Mouse (Mus musculus) large intestine, adult 2 months (tissue): Measurements from ENCODE around the gene Clasp2. TPM values are rescaled to one million over a fixed set of nuclear protein-coding genes. Genes with fewer than 3 reads are reported as not detected.
"Not testable (repeated sequence)": the region's sequence is repeated elsewhere in the genome, so short reads cannot be mapped to it uniquely, and the experiment has no call there.

ENCODE experiments used
- DNase-seq: peaks from one replicate; pipeline ENCODE4 v3.0.0-alpha.2; 2012; ENCODE audit warnings: low read depth, low spot score
- WGBS: fragments of 180-500 bp; shearing (Covaris S2); methylation state at CpG from one replicate; pipeline ENCODE4 v1.1.7; 2018; 5-methylcytosine and 5-hydroxymethylcytosine counted together
- polyA plus RNA-seq: library from polyadenylated mRNA; depleted of rRNA; stranded (reverse); fragments of >200 nt; gene quantifications from 2 replicates; pipeline ENCODE4 v1.2.3, GENCODE M21; 2012

The Clasp2 gene
- polyA plus RNA-seq, 1 experiment, result 3.5 TPM

DNA sequence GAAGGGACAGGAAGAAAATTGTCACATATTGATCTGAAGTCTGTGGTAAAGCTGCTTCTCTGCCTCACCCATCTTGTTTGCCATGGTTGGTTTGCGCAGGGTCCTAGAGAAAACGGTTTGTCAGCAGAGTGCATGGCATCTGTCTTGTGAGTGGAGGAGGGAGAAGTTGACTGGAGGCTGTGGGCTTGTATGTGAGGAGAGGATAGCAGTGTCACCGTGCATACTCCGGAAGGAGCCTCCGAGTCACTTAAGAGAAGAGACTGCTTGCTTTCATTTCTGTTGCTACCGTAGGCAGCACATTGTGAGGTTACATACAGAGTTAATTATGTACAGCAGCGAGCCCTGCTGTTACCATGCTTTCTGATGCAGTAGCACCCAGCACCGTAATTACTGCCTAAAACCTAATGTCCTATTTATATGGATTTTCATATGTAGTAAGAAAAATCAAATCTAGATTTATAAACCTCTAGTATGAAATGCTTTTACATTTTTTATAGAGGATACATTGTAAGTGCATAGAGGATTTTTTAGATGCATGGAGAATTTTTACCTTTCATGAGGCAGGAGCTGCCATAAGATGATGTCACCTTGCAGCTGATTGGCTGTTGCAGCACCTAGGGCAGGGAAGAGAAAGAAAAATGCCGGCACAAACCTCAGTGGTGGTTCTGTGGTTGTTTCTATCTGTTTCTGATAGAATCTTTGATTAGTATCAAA lies 70.8 kb downstream of the Clasp2 start:
- 30% methylated on average over 9 of the region's 9 CpGs for WGBS
- no peak for DNase-seq

DNA sequence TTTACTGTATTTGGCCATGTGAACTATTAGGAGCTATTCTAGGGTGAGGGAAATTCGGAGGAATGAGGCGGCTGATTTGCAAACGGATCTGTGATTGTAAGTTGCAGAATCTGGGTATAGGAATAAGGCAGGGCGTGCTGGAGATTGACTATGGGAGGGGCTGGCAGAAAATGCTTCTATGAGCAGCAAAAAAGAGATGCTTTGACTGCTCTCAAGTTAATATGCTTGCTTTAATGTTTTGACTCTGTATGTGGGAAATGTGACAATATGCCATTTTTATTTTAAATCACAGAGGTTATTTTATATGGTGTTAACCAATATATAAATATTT lies 71.4 kb downstream of the Clasp2 start:
- no peak for DNase-seq
- 45% methylated on average over 4 of the region's 4 CpGs for WGBS

DNA sequence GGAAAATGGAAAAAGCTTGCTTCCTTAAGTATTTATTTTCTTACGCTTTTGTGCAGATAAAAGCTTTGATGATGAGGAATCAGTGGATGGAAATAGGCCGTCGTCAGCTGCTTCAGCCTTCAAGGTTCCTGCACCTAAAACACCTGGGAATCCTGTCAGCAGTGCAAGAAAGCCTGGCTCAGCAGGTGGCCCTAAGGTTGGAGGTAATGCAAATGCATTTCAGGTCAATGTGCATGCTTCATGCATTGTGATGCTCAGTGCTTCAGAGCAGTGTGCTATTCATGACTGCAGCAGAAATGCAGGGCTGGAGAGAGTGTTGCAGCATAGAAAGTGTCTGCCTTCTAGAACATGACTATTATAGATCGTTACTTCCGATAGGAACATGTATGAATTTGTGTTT lies 71.8 kb downstream of the Clasp2 start:
- no peak for DNase-seq
- WGBS, result 85% methylated on average over 5 of the region's 5 CpGs

DNA sequence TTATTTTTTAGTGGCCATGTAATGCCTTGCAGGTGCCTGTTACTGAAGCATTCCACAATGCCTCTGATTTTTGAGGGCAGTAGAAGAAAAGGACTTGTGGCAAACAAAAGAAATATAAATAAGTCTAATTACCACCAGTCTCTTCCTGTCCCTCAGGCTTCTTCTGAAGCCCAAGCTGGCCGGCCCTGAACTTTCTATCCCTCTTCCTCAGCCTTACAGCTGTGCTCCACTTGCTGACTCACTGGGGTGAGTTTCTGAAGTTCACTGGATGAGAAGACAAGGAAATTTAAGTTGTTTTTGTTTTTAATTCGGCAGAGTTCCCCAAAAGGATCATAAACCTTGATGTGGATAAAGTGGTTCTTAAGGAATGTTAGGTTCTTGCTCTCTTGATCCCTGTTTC lies 74.6 kb downstream of the Clasp2 start:
- DNase-seq, result no peak
- 79% methylated on average over 2 of the region's 2 CpGs for WGBS

DNA sequence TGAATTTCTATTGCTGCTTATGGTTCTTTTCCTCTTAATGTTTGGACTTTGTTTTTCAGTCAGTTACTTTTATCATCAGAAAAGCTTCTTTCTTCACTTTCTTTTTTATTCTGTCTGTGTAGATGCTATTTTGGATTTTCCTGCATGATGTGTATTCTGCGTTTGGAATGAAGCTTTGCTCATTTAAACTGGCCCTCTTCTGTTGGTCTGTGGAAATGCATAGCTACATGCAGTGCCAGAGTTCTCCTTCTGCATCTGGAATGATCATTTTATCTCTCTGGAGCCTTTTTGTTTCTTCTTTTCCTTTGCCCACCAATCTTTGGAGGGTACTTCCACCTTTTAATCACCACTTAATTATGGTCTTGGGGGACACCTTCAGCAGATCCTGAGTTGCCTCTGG lies 80.9 kb downstream of the Clasp2 start:
- DNase-seq, result no peak
- 54% methylated on average over 1 of the region's 1 CpGs for WGBS

DNA sequence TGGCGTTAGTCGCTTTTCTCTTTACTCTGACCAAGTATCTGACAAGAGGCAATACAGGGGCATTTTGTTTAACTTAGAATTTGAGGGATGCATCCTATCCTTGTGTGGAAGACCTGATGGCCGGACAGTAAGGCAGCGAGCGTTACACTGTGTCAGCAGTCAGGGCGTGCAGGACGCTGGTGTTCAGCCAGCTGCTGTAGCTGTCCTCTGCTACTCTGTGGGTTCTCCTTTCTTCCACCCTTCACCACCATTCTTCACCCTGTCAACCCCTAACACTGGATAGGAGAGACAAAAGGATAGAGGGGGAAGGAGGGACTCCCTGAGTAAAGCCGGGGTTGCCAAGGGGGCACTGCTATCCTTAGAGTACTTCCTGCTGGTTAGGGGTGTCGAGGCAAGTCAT lies 87.4 kb downstream of the Clasp2 start:
- no peak for DNase-seq
- 83% methylated on average over 9 of the region's 9 CpGs for WGBS

DNA sequence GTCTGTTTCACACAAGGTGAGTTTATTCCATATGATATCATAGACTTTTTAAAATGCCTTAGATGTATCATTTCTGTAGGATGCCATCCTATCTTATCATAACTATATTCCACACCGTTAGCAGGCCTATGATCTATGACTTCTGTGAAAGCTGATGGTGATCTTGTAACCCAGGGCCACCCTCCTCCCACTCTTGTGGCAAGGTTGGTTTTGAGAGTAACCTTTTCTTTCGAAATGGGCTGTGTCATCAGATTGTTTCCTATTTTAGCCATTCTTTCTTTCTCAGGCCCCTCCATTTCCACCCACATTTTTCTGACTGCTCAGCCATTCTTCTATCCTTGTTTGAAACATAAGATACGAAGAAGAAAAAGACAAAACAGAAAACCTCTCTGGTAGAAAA lies 88.9 kb downstream of the Clasp2 start:
- no peak for DNase-seq
- 87% methylated on average over 3 of the region's 3 CpGs for WGBS

DNA sequence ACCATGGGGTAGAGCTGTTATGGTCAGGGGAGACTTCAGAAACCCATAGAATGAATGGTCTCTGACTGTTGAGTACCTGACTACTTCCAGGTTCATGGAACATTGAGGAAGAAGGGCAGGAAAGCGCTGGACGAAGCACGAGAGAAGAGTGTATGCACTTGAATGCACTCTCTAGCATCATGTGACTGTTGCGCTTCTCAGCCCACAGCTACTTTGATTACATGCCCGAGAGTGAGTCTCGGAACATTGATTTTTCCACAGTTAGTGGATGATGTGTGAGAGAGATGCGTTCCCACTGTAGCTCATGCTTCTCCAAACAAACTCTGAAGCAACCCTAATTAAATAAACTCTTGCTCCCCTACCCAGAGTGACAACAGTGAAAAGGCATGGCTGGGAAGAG lies 92.2 kb downstream of the Clasp2 start:
- DNase-seq, result no peak
- 88% methylated on average over 7 of the region's 7 CpGs for WGBS

DNA sequence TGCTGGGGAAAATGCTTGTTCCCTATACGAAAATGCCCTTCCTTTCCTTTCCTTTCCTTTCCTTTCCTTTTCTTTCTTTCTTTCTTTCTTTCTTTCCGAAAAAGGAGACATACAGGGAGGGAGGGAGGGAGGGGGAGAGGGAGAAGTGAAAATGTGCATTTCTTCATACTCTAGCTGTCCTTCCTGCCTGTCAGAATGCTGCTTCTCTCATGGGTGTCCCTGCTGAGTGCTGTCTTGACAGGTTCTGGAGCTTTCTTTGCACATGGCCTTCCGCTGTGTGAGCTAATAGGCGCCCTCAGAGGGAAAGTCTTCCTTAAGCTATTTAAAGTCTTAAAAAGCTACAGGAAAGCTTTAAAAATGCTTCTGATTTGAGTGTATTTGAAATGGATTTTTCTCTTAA lies 95.7 kb downstream of the Clasp2 start:
- WGBS, result 85% methylated on average over 4 of the region's 4 CpGs
- no peak for DNase-seq

DNA sequence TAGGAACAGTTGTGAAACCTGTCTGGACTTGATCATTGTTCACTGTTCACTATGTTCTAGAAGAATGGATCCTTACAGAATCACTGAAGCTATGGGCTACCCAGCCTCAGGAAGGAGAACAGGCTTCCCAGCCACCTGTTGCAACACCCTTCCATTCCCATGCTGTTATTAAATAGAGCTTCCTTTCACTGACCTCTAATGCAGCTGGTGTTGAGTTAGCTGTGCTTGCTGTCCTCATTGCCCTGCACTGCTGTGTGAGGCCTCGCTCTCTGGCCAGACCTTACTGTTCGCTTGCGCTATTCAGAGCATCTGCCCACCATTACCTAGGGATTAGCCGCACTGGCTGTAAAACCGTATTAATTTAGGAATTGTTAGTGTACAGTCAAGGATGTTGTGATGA lies 96.2 kb downstream of the Clasp2 start:
- DNase-seq, result no peak
- WGBS, result 95% methylated on average over 5 of the region's 5 CpGs

DNA sequence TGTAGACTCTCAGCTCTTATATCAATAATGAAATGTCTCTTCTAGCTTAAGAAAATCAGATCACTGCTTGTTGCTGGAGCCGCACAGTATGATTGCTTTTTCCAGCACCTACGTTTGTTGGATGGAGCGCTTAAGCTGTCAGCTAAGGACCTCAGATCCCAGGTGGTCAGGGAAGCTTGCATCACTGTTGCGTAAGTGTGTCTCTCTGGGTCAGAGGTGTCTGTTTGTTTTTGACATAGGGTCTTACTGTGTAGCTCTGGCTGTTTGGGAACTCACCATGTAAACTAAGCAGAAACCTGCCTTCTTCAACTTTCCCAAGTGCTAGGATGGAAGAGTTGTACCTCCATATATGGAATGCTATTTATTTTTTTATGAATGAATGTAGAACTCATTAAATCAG lies 102.8 kb downstream of the Clasp2 start:
- DNase-seq, result no peak

DNA sequence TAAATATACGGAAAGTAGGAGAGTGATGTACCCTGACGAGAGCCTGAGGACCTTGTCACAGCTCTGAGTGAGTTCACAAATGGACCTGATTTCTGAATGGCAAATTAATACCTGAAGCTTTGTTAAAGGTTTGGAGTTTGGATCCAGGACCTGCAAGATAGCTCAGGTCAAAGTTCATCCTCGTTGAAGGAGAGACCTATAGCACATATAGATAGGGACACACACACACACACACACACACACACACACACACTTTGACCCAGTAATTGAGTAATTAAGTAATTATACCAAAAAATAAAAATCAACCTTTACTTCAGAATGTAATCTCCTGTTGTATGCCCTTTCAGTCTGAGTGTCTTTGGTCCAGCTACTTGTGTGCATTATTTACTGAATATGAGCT lies 114.2 kb downstream of the Clasp2 start:
- DNase-seq, result no peak
- 53% methylated on average over 3 of the region's 3 CpGs for WGBS

More for the DNA sequence above, 102.8 kb downstream of the Clasp2 start:
- 92% methylated on average over 4 of the region's 4 CpGs for WGBS

DNA sequence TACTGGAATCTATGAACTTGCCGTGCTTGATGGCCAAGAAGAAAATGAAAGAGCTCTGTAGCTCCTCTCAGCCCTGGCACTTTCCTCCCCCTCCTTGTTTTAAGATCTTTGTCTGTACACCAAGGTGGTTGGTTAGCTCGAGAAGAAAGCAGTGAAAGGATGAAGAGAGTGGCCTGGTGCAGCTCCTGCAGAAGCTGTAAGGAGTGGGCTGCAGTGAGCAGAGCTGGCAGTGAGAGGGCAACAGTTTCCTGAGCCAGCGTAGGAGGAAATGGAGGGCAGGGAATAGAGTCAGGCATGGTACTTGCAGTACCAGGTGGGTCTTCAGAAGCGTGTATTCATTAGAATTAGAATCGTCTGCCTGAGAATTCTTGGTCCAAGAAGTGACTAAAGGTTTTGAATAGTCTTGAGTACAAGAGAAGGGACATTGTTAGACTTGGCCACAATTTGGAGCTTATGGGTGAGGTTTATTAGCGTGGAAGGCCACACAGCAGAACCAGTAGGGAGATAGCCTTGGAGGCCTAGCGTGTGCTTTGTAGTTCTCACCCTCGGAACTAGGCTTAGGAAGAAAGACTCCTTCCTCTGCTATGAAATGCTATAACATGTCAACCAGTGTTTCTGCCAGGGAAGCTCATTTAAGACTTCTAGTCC lies 116.1 kb downstream of the Clasp2 start:
- WGBS, result 86% methylated on average over 8 of the region's 8 CpGs

DNA sequence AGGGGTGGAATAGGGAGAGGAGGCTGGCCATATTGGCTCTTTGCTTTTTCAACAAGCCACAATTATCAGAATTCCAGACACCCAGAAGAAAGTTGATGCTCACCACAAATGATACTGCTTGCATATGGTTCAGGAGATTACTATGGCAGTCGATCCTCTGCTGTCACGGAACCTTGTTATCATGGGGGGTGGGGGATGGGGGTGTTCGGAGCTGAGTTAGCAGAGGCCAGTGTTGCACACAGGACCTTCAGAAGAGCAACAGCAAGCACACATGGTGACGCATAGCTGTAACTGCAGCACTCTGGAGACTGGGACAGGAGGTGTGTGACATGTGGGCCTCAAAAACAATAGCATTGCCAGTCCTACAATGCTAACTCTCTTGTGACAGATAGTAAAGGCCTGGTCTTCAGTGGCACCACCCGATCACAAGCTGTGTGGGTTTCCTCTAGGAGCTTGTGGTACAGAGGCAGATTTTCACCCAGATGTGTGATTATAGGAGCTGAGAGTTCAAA lies 116.7 kb downstream of the Clasp2 start:
- 90% methylated on average over 5 of the region's 5 CpGs for WGBS
- DNase-seq, result no peak

More for the DNA sequence above, 116.1 kb downstream of the Clasp2 start:
- no peak for DNase-seq

DNA sequence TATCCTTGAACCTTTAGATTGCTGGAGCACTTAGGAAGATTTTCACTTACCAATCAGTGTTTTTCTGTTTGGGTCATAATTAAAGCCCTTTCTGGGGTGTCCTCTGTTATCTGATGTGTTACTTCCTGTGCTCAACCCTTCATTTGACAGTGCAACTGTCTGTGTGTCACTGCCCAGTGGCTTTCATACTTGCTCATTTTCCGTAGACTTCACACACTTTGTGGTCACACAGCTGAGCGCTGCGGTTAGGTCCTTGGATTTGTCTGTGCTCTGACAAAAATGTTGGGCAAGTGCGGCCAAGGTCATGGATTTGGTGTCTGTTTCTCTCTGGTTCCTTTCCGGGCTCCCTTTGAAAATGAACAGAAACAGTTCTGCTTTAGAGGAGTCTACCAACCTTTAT lies 118.1 kb downstream of the Clasp2 start:
- no peak for DNase-seq
- 88% methylated on average over 5 of the region's 5 CpGs for WGBS

DNA sequence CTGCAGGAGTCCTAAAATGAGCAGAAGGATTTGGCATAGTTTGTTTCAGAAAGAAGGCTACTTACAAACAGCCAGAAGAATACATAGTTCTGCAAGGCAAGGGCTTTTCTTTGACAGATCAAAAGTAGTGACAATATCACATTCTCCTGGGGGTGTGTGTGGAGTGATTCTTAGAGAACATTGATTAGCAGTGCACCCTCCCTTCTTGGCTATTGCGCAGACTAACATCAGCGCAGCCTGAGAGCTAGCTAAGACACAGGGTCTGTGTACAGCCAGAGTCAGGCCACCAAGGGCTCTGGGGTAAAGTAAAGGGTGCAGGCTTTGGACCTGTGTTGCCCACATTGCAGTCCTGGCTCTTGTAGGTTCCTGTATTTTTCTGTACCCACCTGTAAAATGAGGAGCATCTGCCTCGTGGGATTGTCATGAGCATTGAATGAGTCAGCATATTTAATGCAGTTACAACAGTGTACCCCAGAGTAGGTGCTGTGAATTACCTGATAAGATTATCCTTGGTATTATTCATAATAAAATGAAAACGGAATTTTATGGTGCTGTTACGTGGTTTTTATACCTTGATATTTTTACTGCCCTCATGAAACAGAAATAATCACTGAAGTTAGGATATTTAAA lies 122.2 kb downstream of the Clasp2 start:
- WGBS, result 65% methylated on average over 5 of the region's 5 CpGs
- no peak for DNase-seq

DNA sequence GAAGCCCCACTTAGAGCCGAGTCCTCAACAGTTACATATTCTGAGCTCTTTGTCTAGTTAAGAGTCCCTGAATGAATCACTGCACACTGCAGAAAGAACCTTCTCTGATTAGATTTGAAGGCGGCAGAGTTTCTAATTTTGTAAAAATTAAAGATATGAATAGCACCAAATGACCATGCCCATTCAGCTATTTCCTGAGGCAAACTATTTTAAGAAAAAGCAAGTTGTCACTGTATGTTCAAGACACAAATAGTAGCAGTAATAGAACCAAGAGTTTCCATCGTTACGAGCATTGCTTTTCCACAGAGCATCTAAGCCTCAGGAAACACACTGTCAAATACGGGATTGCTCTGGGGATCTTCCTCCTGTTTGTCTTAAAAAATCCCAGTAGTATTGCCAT lies 126.7 kb downstream of the Clasp2 start:
- no peak for DNase-seq
- 85% methylated on average over 5 of the region's 5 CpGs for WGBS

DNA sequence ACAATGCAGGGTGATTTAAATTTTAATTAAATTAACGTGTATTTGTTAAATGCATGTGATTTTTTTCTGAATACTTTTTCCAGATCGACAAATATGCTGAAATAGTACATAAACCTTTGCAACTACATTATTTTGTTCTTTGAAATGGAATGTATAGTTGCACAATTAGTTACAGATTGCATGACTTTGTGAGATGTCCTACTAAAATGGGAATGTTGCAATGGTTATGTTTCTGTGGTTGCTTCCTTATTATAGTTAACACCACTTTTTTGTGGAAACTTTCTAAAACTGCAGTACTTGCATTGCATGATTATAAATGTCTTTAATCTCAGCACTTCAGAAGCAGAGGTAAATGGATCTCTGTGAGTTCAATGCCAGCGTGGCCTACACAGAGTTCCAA lies 153.6 kb downstream of the Clasp2 start:
- no peak for DNase-seq
- 95% methylated on average over 3 of the region's 3 CpGs for WGBS

DNA sequence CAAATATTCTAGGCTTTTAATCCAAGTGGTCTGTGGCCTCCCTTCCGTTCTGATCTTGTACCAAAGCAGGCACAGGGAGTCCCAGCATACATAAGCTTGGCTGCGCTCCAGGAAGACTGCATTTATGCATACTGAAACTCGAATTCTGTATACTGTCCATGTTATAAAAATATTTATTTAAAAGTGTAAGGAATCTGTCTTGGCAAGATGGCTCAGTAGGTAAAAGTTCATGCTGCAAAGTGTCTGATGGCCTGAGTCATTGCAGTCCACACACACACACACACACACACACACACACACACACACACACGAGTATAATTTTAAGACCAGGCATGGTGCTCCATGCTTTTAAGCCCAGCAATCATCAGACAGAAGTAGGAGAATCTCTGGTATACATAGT lies 161.9 kb downstream of the Clasp2 start:
- 40% methylated on average over 4 of the region's 4 CpGs for WGBS
- DNase-seq, result no peak

DNA sequence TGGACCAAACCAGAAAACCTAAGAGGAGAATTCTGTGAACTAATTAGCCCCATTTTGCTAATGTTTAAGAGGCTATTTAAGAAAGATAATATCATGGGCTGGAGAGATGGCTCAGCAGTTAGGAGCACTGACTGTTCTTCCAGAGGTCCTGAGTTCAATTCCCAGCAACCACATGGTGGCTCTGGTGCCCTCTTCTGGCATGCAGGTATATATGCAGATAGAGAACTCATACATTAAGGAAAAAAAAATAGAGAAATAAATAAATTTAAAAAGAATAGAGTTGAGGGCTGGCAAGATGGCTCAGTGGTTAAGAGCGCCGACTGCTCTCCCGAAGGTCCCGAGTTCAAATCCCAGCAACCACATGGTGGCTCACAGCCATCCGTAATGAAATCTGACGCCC lies 163.0 kb downstream of the Clasp2 start:
- DNase-seq, result not testable (repeated sequence)
- WGBS, result 98% methylated on average over 6 of the region's 6 CpGs

DNA sequence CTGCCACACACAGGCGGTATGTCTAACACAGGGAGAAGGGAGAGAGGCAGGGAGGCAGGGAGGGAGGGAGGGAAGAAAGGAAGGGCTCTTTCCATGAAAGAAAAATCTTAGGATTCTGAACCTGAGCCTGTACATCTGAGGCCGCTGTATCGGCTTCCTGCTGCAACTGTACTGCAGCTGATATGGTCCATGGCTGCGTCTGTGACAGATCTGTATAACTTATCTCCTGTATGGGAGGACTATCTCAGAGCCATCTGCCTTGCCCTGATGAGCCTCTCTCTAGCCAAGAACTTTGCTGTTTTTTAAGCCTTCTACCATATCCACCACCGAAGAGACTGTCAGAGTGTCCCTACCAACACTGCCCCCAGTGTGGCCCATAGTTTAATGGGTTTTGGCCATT lies 174.5 kb downstream of the Clasp2 start:
- no peak for DNase-seq
- WGBS, result 95% methylated on average over 5 of the region's 5 CpGs
